Mouse (Mus musculus): Measurements from ENCODE around the gene Gfpt2. TPM values are rescaled to one million over a fixed set of nuclear protein-coding genes. Genes with fewer than 3 reads are reported as not detected.
"Not testable (repeated sequence)": the region's sequence is repeated elsewhere in the genome, so short reads cannot be mapped to it uniquely, and the experiment has no call there.

The Gfpt2 gene
- 1 to 10 TPM; 7.9 to 9.3 TPM for total RNA-seq (2021)
- long read RNA-seq, experiment 1, transcript Gfpt2-201 (19 exons, 2,947 nt), result major isoform, 12 of 15 reads
- long read RNA-seq, experiment 1, partial matches to known transcripts, result 3 of 15 reads
- long read RNA-seq, experiment 1, other reads (novel, unspliced or antisense), result 0 of 15 reads
- long read RNA-seq, experiment 2, transcript Gfpt2-201 (19 exons, 2,947 nt), result major isoform, 11 of 15 reads
- long read RNA-seq, experiment 2, partial matches to known transcripts, result 3 of 15 reads
- long read RNA-seq, experiment 2, other reads (novel, unspliced or antisense), result 1 of 15 reads

DNA sequence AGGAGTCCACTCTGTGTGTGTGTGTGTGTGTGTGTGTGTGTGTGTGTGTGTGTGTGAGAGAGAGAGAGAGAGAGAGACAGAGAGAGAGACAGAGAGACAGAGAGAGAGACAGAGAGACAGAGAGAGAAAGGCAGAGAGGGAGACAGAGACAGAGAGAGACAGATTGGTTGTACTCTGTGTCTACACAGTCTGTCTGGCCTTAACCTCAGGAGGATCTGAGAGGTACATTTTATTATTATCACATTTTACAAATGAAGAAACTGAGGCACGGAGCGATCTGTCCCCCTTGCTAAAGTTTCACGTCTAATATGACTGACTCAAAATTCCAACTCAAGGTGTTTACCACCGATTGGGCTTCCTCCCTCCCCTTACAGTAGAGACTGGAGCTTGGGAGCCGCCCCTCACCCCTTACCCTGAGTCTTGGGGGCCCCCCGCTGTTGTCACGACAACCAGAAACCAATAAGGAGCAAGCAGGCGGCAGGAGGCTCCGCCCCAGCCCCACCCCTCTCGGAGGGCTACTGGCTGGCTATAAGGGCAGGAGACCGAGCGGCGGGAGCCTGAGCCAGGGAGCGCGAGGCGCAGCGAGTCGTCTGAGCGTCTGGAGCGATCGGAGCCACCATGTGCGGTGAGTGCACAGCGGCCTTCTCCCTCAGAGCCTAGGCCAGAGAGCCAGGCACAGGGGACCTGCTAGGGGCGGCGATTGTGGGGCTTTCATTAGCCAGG lies at the start of gene Gfpt2:
Gfpt2 (plus strand) TSS at position 560 of the 723 bp plus-strand sequence.
- DNase-seq (ENCODE audit: low spot score in 2 of 2), result peak; percentile 69 to 80
- intact Hi-C loops (cut with DNase I), result loop anchor here (5.0 kb wide), 1 partner anchor 66 kb away; no protein-coding TSS in a partner anchor

DNA sequence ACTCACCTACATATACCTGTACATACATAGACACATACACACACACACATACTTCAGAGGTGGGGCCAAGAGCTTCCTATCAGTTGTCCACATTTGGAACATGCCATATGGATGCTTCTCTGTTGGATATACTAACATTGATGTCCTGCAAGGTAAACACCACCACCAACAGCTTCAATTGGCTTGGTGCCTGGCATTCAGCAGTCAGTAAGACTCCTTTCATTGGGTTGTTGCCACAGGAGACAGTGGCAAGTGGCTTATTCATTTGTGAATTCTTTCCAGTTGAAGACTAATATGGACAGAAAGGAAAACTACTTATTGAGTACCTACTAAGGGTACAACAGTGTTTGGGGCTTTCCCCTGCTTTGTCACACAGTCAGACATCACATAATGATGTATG lies 49.0 kb upstream of the Gfpt2 start:
- intact Hi-C loops (cut with DNase I), result loop anchor here (5.0 kb wide), 1 partner anchor 42 kb away; no protein-coding TSS in a partner anchor

DNA sequence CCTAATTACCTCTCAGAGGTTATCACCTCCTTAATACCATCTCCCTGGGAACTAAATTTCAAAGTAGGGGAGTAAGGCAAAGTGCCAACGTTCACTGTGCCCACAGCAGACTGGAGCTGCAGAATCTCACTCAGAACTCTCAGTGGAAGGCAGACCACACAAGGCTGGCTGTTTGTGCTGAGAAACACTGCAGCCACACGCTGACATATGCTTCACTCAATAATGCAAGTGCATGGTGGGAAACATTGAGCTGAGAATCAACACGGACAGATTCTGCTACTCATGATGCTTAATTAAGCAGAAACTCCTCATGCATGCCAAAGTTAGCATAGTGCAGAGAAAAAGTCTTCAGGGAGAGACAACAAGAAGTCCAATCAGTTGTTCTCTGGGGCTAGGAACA lies 48.1 kb upstream of the Gfpt2 start:
- intact Hi-C loops (cut with DNase I), result no loop called here
- DNase-seq (ENCODE audit: low spot score in 2 of 2), result no peak

More for the DNA sequence above, 49.0 kb upstream of the Gfpt2 start:
- DNase-seq (ENCODE audit: low spot score in 2 of 2), result no peak

DNA sequence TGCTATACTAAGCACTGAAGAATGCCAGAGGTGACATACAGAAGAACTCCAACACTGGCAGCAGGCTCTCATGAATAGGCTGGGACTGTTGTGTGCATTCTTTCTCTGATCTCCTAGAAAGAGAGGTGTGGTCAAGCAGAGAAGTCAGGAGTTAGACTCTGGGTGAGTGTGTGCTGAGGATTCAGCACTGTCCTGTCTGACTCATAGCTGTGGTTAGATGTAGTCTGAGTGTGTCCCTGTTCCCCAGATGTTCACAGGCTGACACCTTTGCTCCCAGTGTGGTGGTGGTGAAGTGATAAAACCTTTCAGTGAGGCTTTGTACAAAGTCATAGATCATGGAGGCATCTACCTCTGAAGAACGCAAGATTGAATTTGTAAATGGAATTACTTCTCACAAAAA lies 47.2 kb upstream of the Gfpt2 start:
- no peak for DNase-seq (ENCODE audit: low spot score in 2 of 2)
- intact Hi-C loops (cut with DNase I), result no loop called here

DNA sequence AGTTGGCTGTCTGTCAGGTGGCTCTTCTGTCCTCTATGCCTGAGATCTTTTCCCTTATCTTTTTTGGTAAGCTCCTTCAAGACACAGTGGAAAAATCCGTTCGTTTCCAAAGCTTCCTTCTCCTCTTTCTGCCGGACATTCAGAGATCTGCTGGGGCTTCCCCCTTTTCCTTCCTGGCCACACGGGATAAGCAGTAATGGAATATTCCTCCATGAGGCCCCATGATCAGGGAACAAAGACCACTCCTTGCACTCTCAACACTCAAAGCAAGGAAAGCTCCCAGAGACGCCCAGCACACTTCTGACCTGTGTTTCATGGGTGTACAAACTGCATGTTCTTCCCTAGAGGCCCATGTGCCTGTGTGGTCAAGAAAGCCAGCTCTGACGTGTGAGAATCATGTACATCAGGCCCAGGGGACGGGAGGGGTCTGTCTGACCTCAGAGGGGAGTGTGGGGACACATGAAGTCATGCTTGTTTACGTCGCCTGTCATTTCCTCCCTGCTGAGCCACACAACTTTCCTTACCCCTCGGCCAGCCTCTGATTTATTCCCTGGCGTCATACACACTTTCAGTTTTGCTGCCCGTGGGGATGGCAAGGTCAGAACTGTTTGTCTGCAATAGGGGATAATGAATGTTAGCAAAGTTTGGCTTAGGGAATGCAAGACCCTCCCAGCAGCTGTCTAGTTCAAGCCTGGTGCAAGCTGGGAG lies 38.9 kb upstream of the Gfpt2 start:
- intact Hi-C loops (cut with DNase I), result no loop called here
- no peak for DNase-seq (ENCODE audit: low spot score in 2 of 2)

DNA sequence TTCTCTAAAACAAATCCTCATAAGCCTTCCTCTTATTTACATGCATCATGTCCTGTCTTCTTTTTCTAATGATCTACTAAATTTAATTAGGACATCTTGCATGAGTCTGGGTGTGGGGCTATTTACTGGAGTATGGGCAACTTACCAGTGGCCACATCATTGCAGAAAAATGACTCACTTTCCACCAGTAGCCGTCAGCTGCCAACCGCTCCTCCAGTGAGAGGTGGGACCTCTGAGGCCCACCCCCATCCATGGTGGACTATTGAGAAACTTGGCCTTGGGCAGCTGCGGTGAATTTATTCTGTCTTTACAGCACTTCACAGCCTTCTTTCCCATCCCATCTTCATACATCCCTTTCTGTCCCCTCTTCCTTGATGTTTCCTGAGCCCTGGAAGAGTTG lies 35.9 kb upstream of the Gfpt2 start:
- DNase-seq (ENCODE audit: low spot score in 2 of 2), result no peak
- intact Hi-C loops (cut with DNase I), result no loop called here

DNA sequence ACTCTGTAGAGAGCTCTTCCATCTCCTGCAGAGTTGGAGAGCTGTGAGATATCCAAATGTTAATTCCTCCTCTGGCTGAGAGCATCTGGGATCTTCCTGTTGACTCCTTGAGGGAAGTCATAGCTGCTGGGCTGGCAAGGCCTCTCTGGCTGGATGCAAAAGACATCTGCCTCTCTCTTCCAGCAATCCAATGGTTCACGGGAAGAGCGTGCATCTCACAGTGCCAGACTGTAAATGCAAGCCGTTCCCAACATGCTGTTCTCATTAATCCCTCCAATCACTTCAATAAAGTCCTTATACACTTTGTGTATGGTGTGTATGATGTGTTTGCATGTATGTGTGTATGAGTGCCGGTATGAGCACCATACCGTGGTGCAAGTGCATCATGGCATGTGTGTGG lies 32.8 kb upstream of the Gfpt2 start:
- intact Hi-C loops (cut with DNase I), result no loop called here
- no peak for DNase-seq (ENCODE audit: low spot score in 2 of 2)

DNA sequence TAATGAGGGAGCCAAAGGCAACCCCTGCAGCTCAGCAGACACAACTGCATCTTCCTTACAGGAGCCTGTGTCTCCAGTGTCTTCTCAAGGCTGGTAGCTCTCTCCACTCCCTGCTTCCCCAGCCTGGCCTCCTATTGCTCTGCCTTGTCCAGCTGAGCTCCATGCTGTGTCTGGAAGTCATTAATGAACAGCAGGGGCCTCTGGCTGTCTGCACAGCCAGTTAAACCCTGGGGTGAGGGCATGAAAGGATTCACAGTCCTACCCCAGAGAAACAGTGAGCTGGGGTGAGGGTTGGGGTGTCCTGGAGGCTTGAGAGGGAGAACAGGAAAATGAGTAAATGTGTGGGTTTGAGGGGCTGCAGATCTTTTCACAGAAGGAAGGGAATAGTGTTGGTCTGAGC lies 30.4 kb upstream of the Gfpt2 start:
- no peak for DNase-seq (ENCODE audit: low spot score in 2 of 2)
- intact Hi-C loops (cut with DNase I), result no loop called here

DNA sequence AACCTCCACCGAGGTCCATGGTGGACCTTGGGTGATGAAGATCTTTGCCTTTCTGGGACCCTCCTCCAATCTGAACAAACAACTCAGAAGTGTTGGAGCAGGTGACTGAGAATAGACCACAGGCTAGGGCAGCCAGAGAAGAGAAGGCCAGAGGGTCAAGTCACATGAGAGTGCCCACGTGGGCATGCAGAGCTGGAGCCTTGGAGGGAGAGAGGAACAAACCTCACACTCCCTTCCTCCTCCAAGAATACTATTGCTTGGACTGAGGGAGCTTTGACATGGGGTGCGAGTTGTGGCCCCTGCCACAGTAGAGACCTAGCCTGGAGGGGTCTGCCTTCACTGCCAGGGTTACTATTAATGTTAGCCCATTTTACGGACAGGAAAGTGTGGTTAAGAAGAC lies 30.0 kb upstream of the Gfpt2 start:
- intact Hi-C loops (cut with DNase I), result no loop called here
- no peak for DNase-seq (ENCODE audit: low spot score in 2 of 2)

DNA sequence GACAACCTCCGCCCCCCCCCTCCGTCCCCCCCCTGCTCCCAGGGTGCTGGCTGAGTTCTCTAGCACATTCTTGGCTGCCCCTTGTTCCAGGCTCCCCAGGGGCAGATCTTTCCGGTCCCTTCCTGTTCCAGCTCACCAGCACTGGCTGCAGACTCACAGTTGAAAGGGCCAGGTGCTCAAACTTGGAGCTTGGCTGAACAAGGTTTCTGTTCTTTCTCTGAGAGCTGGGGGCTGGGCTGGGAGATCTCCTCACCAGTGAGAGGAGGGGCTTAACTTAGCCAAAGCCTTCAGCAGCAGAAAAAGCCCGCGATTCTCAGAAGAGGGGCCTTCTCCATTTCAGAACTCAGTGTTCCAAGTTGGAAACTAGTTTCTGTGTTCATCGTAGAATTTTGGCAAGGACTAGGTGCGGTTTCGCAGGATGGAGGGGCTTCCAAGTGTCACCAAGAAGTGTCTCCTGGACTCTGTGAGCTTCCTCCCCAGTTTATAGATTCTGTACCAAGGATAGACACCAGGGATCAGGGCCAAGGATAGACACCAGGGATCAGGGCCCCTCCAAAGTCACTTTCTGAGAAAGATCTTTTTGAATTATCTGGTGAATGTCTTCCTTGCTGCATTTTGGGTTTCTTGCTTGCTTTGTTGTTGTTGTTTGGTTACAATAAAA lies 29.2 kb upstream of the Gfpt2 start:
- intact Hi-C loops (cut with DNase I), result no loop called here
- peak in 1 of 2 experiments; percentile 30 for DNase-seq (ENCODE audit: low spot score in 2 of 2)

DNA sequence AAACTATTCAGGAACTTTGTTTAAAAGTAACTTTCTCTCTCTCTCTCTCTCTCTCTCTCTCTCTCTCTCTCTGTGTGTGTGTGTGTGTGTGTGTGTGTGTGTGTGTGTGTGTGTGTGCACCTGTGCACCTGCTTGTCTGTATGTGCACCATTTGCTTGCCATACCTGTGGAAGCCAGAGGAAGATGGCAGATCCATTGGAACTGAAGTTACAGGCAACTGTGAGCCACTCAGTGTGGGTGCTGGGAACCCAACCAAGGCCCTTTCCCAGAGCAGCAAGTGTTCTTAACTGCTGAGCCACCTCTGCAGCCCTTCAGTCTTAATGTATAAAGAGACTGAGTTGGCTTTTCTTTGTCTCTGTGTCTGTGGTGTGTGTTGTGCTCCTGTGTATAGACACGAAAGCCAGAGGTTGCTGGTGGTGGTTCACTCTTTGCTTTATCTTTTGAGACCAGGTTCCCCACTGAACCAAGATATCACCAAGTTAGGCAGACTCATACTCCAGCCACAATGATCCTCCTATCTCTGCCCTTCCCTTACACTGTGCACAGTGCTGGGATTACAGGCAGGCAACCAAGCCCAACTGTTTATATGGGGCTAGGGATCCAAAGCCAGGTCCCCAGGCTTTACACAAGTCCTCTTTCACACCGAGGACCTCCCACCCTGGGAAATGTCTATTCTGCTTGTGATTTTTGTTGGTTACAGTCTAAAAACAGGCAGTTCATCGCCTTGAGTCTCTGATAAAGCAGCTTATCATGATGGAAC lies 28.4 kb upstream of the Gfpt2 start:
- DNase-seq (ENCODE audit: low spot score in 2 of 2), result no peak
- intact Hi-C loops (cut with DNase I), result no loop called here

DNA sequence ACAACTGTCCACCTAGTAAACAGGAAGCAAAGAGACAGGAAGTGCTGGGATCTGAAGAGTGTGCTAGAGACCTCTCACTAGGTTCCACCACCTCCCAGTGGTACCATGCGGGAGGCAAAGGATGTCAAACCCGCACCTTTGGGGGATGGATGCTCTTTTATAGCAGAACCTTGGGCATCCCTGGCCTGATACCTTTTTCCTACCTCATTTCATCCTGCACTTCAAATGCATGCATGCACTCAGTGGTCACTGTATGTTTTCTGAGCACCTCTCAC lies 27.9 kb upstream of the Gfpt2 start:
- intact Hi-C loops (cut with DNase I), result no loop called here
- no peak for DNase-seq (ENCODE audit: low spot score in 2 of 2)

DNA sequence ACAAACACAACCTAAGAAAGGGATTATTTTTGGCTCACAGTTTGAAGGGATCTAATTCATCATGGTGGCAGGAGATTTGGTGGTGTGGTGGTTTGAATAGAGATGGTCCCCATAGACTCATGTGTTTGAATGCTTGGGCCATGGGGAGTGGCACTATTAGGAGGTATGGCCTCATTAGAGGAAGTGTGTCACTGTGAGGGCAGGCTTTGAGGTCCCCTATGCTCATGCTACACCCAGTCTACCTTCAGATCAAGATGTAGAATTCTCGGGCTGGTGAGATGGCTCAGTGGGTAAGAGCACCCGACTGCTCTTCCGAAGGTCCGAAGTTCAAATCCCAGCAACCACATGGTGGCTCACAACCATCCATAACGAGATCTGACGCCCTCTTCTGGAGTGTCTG lies 26.5 kb upstream of the Gfpt2 start:
- intact Hi-C loops (cut with DNase I); DNase-seq (ENCODE audit: low spot score in 2 of 2): not testable (repeated sequence)

DNA sequence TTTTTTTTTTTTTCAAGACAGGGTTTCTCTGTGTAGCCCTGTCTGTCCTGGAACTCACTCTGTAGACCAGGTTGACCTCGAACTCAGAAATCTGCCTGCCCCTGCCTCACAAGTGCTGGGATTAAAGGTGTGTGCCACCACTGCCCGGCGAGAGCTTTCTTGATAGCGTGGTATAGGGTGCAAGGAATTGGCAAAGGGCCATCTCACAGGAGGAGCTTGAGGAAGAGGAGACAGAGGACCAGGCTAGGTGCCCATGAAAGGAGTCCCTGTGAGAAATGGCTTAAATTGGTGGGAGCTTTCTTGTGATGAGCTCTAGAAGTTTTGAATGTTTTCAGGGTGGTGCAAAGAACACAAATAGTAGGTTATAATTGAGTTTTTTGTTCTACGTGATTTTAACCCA lies 25.2 kb upstream of the Gfpt2 start:
- DNase-seq (ENCODE audit: low spot score in 2 of 2), result no peak
- intact Hi-C loops (cut with DNase I), result no loop called here

DNA sequence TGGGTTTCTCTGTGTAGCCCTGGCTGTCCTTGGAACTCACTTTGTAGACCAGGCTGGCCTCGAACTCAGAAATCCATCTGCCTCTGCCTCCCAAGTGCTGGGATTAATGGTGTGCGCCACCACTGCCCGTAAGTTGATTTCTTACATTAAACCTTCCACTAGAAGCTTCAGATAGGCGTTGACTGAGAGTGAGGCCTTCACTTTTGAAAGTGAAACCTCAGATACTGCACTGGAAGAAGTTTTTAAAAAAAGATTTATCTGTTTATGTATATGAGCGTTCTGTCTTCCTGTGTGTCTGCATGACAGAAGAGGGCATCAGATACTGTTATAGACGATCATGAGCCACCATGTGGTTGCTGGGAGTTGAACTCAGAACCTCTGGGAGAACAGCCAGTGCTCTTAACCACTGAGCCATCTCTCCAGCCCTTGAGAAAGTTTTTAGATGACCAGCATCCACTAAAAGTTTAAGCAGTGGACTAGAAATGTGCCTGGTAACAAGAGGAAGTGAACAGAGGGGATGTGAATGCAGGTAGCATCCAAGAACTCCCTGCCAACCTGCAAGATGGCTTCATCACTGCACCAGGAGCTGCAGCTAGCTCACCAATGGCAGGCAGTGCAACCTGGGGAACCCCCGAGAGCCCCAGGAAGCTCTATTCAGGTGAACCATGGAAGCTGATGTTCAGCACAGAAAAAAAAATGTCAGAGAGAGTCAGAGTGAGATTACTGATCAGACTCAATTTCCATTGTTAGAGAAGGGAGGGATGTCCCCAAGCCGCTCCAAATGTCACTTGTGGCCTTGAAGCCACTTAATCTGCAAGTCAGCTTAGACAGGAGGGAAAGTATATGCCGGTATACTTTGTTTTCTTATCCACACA lies 23.1 kb upstream of the Gfpt2 start:
- no peak for DNase-seq (ENCODE audit: low spot score in 2 of 2)
- intact Hi-C loops (cut with DNase I), result no loop called here

DNA sequence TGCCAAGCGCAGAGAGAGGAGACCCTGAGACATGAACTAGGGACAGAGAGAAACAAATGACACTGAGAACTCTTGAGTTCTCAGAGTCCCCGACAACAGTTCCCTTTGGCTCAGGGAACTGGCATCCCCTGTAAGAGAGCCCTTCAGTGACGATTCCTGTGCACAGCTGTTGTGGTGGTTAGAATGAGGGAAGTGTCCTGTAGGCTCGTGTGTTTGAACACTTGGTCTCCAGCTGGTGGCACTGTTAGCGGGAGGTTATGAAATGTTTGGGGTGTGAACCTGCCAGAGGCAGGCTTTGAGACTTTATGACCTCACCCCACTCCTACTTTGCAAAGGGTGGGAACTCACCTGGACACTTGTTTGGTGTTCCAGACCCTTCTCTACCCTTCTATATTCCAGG lies 21.7 kb upstream of the Gfpt2 start:
- intact Hi-C loops (cut with DNase I), result no loop called here
- DNase-seq (ENCODE audit: low spot score in 2 of 2), result no peak

DNA sequence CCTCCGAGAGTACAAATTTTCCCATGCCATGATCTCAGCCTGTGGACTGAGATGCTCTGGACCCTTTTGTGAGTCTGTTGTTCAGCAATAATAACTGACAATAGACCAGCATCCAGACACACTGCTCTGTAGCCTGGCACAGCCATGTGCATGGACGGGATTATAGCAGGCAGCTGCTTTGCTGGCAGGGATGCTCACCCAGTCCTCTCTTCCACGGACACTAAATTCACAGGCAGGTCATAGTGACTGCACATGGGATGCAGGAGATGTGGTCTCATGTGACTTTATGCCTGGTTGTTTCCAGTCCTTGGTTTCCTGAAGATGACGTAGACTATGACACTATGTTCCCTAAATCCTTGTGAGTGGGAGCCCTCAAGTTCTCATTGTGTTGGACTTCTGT lies 19.1 kb upstream of the Gfpt2 start:
- intact Hi-C loops (cut with DNase I), result no loop called here
- no peak for DNase-seq (ENCODE audit: low spot score in 2 of 2)

DNA sequence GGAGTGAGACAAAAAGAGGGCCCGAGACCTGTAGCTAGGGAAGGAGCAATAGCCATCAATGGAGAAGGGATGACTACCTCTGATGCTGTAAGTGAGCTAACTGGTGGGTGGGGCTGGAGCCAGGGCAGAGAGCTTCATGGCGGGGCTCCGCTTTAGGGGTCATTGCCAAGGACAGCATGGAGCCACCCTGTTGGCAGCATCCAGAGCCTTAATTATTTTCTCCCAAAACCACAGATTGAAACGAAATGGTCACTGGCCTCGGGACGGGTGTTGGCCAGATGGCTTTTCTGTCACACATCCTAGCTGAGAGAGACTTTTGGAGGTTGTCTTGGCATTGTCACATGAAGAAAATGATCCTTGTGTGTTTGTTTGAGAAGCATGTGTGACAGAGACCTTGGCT lies 15.1 kb upstream of the Gfpt2 start:
- intact Hi-C loops (cut with DNase I), result no loop called here
- no peak for DNase-seq (ENCODE audit: low spot score in 2 of 2)
